Mouse (Mus musculus): ENCODE data around the gene Sgms1.

Sgms1 gene

GRCm38 (mm10) chr19:32292782-32293776 lies 96.4 kb downstream of the Sgms1 start:
- no peak for DNase-seq (ENCODE audit: low spot score)

GRCm38 (mm10) chr19:32292067-32292739 lies 97.3 kb downstream of the Sgms1 start:
- DNase-seq (ENCODE audit: low spot score) = no peak

- no peak for DNase-seq (ENCODE audit: low spot score)
Measured at GRCm38 (mm10) chr19:32291130-32291529, 98.4 kb downstream of the Sgms1 start.

GRCm38 (mm10) chr19:32288895-32289294 lies 100.6 kb downstream of the Sgms1 start:
- no peak for DNase-seq (ENCODE audit: low spot score)

- DNase-seq (ENCODE audit: low spot score) = no peak
Measured at GRCm38 (mm10) chr19:32287839-32288238, 101.7 kb downstream of the Sgms1 start.

- no peak for DNase-seq (ENCODE audit: low spot score)
Measured at GRCm38 (mm10) chr19:32285455-32285831, 104.1 kb downstream of the Sgms1 start.

- DNase-seq (ENCODE audit: low spot score) = no peak
Measured at GRCm38 (mm10) chr19:32284681-32285454, 104.6 kb downstream of the Sgms1 start.

GRCm38 (mm10) chr19:32281917-32282316 lies 107.6 kb downstream of the Sgms1 start:
- no peak for DNase-seq (ENCODE audit: low spot score)

- no peak for DNase-seq (ENCODE audit: low spot score)
Measured at GRCm38 (mm10) chr19:32280380-32280779, 109.1 kb downstream of the Sgms1 start.

GRCm38 (mm10) chr19:32279400-32279799 lies 110.1 kb downstream of the Sgms1 start:
- no peak for DNase-seq (ENCODE audit: low spot score)

GRCm38 (mm10) chr19:32277869-32278268 lies 111.6 kb downstream of the Sgms1 start:
- no peak for DNase-seq (ENCODE audit: low spot score)

- no peak for DNase-seq (ENCODE audit: low spot score)
Measured at GRCm38 (mm10) chr19:32277287-32277686, 112.2 kb downstream of the Sgms1 start.

GRCm38 (mm10) chr19:32276817-32277216 lies 112.7 kb downstream of the Sgms1 start:
- no peak for DNase-seq (ENCODE audit: low spot score)

GRCm38 (mm10) chr19:32276263-32276662 lies 113.3 kb downstream of the Sgms1 start:
- DNase-seq (ENCODE audit: low spot score) = no peak

- peak; percentile 28 for DNase-seq (ENCODE audit: low spot score)
Measured at GRCm38 (mm10) chr19:32275068-32275925, 114.2 kb downstream of the Sgms1 start.

- DNase-seq (ENCODE audit: low spot score) = no peak
Measured at GRCm38 (mm10) chr19:32274145-32274544, 115.4 kb downstream of the Sgms1 start.

- DNase-seq (ENCODE audit: low spot score) = no peak
Measured at GRCm38 (mm10) chr19:32273714-32274113, 115.8 kb downstream of the Sgms1 start.

GRCm38 (mm10) chr19:32272475-32273260 lies 116.8 kb downstream of the Sgms1 start:
- DNase-seq (ENCODE audit: low spot score) = peak; percentile 63

GRCm38 (mm10) chr19:32271455-32272200 lies 117.9 kb downstream of the Sgms1 start:
- peak; percentile 47 for DNase-seq (ENCODE audit: low spot score)

- DNase-seq (ENCODE audit: low spot score) = no peak
Measured at GRCm38 (mm10) chr19:32269844-32270176, 119.7 kb downstream of the Sgms1 start.
